Mouse (Mus musculus): Measurements from ENCODE around the gene A730046J19Rik.

The A730046J19Rik gene

GRCm38 (mm10) chrX:144153523-144153922 is at the start of gene A730046J19Rik:
TSS of gene A730046J19Rik (plus strand) at chrX:144153695.
- in situ Hi-C loops (cut with MboI, MseI), result no loop called here

GRCm38 (mm10) chrX:144104619-144105416 is 48.7 kb upstream of the A730046J19Rik start:
- in situ Hi-C loops (cut with MboI, MseI), result no loop called here

GRCm38 (mm10) chrX:144136281-144136680 is 17.2 kb upstream of the A730046J19Rik start:
- in situ Hi-C loops (cut with MboI, MseI), result loop anchor here (25.0 kb wide), 1 partner anchor 1751 kb away; no protein-coding TSS in a partner anchor

- in situ Hi-C loops (cut with MboI, MseI), result loop anchor here (25.0 kb wide), 1 partner anchor 1737 kb away; no protein-coding TSS in a partner anchor
Observed at GRCm38 (mm10) chrX:144149987-144150386, 3.5 kb upstream of the A730046J19Rik start.

GRCm38 (mm10) chrX:144154111-144154510 is 616 bp downstream of the A730046J19Rik start:
- in situ Hi-C loops (cut with MboI, MseI), result no loop called here

- in situ Hi-C loops (cut with MboI, MseI), result no loop called here
Observed at GRCm38 (mm10) chrX:144162936-144163335, 9.4 kb downstream of the A730046J19Rik start.

All from regulatory T cell (primary cell).